Mouse (Mus musculus): Measurements from ENCODE around the gene Sgcd.

DNA sequence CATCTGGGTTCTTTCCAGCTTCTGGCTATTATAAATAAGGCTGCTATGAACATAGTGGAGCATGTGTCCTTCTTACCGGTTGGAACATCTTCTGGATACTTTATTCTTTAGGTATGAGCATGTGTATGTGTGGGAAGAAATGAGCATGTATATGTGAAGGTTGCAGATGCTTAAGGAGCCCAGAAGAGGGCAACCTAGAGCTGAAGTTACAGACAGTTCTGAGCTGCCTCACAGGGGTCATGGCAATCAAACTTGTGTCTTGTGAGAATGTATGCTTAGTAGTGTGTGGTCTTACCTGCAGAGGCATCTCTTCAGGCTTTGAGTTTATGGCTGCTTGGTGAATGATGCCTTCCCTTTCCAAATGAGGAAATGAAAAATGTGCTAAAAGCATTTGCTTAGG, 1084.5 kb downstream of the Sgcd start:
- TF ChIP-seq CTCF (IDR thresholded peaks at IDR 0.05; ENCODE audit: insufficient read depth, low read depth, low read length) (no peak), POLR2A (IDR thresholded peaks at IDR 0.05; ENCODE audit: insufficient read depth, low read depth, low read length) (no peak)

Measured in olfactory bulb, adult 2 months (tissue).